Mouse (Mus musculus): Measurements from ENCODE around the gene Polr1b.
A peak's percentile ranks its signal among the peaks of the same experiment; 100 is the strongest.

DNA sequence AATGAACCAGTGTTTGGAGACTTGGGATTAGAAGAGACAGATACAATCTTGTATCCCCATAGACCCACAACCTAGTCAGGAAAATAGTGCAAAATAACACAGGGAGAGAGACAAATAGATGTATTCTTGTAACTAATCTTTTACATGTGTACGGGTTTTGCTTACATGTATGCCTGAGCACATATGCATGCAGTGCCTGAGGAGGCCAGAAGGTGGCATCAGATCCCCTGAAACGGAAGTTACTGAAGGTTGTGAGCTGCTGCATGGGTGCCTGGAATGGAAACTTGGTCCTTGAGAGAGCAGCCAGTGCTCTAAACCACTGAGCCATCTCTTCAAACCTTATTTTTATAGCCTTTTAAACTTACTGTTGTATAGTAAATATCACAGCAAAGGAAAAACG, 22.5 kb upstream of the Polr1b start:
- TF ChIP-seq CTCF (IDR thresholded peaks at IDR 0.05; ENCODE audit: low read depth) (peak; percentile 82), EP300 (IDR thresholded peaks at IDR 0.05; ENCODE audit: low read depth) (no peak)

All from liver, embryonic 14.5 days (tissue).